Mouse (Mus musculus): ENCODE data around the gene Phyhipl.
A peak's percentile ranks its signal among the peaks of the same experiment; 100 is the strongest.

Phyhipl gene

DNA sequence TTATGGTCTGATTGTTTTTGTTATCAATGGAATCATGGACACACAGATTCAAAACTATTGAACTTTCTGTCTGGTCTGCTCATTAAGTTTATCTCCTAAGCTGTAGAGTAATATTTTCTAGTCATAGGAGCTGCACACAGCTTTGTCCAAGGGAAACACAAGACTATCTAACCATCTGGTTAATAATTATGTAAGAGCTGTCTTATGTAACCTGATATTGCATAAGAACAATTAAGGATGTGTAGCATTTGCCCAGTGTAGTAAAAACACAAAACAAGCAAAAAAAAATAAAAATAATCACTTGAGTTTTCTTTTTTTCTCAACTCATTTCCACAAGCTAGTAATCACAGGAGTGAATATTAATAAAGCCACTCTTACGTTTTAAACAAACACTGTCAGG lies 20.5 kb downstream of the Phyhipl start:
- no peak for DNase-seq (ENCODE audit: low read depth, low spot score)

DNA sequence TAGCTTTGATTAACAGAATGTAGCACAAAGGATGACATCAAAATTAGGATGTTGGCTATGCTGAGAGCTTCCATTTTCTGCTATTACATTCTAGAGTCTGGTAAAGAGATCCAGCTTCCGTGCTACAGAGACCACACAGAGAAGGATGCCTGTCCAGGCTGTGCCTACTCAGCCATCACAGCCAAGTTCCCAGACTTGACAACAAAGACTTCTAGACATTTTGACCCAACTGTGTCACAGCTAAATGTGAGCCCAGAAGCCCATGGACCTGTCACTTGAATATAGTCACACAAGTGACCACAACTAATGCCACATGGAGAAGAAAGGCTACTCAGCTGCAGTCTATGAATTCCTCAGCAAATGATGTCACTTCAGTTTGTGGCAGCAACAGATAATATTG lies 24.6 kb downstream of the Phyhipl start:
- DNase-seq (ENCODE audit: low read depth, low spot score): no peak

DNA sequence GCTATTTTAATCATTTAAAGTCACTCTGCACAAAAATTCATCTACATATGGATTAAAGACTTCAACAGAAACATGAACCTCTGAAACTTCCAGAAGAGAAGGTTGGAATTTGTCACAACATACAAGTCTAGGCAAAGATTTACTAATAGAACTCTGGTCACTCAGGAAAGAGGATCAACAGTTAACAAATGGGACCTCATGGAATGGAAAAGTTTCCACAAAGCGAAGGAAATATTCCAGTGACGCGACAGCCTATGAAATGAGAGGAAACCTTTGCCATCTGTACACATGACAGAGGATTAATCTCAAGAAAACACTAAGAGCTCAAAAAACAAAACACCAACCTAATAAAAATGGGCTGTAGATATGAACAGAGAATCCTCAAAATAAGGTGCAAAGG lies 32.3 kb downstream of the Phyhipl start:
- DNase-seq (ENCODE audit: low read depth, low spot score): no peak

DNA sequence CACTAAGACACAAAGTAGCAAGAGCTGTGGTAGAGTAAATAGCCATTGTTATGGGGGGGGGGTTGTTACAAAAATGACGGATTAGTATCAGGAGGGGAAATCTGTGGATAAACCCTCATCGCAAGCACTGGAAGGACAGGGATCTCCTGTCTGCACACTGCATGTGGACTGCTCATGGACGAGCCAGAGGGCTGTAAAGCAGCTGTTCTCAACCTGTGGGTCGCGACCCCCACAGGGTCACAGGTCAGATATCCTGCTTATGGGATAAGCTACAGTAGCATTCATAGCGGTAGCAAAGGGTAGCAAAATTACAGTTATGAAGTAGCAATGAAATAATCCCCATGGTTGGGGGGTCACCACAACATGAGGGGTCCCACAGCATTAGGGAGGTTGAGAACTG lies 39.4 kb downstream of the Phyhipl start:
- DNase-seq (ENCODE audit: low read depth, low spot score): no peak

DNA sequence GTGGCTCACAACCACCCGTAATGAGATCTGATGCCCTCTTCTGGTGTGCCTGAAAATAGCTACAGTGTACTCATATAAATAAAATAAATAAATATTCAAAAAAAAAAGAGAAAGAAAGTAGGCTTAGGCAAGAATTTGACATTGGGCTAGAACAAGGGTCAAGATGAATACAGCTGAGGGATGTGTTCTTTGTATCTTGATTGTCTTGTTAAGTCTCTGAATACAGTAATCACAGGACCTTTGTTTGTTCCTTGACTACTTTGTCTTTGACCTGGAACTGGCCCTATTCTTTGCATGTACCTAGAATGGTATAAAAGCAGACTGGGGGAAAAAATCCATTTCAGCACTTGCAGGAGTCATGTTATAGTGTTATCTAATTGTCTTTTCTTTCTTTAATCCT lies 44.1 kb downstream of the Phyhipl start:
- DNase-seq (ENCODE audit: low read depth, low spot score): no peak

DNA sequence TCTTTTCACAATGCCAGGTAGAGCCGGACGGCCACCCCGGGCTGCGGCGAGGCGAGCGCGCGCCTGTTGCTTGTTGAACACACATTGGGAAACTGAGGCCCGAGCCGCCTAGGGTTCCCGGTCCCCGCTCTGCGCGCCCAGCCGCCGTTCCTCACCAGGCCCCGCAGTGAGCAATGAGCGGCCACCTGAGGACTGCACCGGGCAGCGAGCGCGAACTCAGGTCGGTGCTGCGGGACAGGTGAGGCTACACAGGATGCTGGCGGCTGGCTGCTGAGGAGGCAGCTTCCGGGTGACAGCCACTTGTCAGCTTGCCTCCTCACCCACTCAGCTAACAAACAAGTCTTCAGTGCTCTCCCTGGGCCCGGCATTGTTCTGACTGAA lies 55.9 kb downstream of the Phyhipl start:
- DNase-seq (ENCODE audit: low read depth, low spot score): no peak

DNA sequence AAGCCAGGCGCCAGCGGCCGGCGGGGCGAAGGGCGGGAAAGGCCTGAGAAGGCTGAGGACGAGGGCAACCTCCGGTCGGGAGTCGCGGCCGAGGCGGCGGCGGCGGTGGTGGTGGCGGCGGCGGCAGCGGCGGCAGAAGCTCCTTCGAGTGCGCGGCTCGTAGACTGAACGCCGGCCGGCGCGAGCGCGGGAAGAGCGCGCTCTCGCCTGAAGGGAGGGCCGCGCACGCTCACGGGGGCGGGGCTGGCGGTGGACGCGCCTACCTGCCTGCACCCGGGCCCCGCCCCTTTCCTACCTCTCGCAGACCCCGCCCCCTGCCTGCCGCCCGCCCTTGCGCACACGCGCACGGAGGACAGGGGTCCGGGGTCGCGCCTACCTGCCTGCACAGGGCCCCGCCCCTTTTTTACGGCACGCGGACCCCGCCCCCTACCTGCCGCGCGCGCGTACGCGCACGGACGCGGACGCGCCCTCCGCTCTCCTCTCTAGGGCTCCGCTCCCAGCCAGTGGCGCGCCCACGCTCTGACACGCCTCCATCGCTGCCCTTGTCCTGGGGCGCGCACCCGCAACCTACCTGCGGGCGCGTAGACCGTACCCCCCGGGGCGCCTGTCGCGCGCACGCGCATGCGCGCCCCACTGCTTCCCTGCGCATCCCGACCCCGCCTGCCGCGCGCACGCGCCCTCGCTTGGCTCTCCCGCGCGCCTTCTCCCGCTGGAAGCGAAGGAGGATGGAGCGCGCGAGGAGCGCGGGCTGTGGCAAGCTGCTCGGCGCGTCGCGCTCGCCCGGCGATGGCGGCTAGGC lies 56.4 kb downstream of the Phyhipl start:
- peak; percentile 4 for DNase-seq (ENCODE audit: low read depth, low spot score)

DNA sequence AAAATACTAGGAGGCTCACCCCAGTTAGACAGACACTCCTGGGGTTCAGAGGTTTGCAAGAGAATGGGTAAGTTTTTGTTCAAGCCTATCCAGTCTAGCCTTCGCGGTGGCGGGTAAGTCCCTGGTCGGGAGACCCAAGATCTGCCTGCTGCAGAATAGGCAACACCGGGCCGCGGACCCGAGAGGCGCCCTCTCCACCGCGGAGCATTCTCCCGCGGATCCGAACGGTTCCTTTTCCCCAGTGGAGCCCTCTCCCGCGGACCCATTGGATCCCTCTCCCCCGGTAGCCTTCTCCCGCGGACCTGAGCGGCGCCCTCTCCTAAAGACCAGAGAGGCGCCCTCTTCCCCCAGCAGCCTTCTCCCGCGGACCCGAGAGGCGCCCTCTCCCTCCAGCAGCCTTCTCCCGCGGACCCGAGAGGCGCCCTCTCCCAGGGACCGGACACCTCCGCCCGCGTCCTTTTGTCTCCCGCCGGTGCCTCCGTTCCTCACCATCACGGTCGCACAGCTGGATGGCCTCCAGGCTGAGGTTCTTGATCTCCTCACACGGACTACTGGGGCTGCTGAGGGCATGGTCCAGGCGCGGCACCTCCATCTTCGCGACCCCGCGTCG lies 57.1 kb downstream of the Phyhipl start:
- no peak for DNase-seq (ENCODE audit: low read depth, low spot score)

DNA sequence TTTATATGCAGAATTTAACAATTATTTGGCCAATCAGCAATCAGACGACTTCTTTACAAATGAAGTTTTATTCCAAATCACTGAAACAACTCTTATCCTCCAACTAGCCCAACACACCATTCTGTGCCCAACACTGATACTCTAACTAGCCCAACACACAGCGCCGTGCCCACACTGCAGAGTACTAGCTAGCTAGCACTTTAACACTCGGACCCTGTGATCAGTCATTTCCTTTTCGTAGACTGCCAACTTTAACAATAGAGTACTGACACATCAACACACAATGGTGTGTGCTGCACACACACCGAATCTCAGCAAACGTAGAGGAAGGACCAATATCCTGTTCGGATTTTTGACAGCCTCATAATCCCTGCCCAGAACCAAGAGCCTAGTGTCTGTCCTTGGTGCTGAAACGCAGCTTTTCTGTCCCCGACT lies 57.7 kb downstream of the Phyhipl start:
- no peak for DNase-seq (ENCODE audit: low read depth, low spot score)

DNA sequence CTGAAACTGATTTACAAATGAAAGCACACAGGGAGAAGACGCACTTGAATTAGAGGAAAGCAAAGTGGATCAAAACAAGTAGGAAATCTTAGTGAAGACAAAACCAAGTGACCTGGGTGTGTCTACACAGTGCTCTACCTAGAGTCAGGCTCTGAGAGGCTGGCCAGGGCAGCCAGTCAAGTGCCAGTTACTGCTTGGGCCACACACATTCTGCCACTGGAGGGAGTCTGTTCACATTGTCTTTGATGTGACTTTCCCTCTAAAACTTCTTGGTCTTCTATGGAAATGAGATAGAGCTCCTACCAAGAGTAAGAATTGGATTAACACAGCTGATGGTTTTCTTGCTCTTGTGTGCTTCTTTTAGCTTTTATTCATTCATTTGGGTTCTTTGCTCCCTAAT lies 61.8 kb downstream of the Phyhipl start:
- no peak for DNase-seq (ENCODE audit: low read depth, low spot score)

DNA sequence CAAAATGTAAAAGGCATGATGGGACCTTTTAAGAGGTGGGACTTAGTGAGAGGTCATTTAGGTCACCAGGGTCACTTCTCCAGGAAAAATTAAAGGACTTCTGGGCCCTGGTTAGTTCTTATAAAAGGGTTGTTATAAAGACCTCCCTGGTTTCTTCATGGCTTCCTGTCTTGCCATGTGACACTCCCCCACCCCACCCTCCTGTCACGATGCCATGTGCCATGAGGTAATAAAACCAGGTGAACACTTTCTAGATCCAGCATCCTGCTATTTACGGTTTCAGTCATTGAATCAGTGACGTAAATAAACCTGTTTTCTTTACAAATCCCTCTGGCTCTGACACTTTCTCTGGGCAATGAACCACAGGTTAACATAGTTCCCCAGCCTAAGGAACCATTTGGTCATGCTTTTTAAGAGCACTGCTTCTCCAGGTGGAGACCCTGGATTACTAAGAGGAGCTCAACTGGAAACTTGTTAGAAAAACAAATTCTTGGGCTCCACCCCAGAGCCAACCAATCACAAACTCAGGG lies 68.8 kb downstream of the Phyhipl start:
- DNase-seq (ENCODE audit: low read depth, low spot score): no peak

DNA sequence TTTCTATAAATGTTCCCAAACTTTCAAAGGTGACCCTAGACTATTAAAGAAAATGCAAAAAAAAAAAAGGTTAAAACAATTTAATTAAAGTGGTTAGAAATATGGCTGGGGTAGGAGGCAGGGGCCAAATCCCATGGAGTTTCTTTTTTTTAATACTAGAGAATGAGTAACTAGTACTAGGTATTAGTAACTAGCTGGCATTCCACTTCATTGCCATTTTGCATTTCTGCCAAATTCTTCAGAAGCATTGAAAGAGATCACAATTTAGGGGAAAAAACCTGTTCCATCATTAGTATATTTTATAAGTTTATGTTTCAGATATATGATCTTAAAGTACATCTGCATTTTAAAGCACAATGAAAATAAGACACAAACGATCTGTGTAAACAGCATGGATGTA lies 71.6 kb downstream of the Phyhipl start:
- no peak for DNase-seq (ENCODE audit: low read depth, low spot score)

DNA sequence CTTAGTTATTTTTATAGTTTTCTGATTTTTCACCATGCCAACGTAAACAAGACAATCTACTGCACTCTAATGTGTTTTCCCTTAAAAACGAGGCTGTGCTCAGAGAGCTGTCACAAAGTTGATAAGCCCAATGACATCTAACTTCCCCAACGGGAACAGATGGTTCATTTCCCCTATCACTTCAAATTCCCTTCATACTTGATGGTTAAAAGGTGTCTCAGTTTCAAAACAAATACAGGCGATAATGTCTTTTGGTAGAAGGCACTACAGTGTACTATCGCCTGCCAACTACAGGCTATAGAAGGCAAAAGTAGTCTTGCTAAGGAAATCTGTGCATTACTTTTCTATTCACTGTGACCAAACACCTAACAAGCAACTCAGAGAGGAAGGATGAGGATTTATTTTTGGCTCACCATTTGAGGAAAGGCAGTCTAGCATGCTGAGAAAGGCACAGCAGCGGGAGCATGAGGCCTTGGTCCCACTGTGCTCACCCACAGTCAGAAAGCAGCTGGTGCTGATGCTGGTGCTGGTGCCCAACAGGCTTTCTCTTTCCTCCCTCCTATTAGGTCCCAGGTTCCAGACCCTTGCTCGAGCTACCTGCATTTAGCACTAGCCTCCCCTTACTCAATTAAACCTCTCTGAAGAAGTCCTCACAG lies 74.1 kb downstream of the Phyhipl start:
- DNase-seq (ENCODE audit: low read depth, low spot score): no peak

DNA sequence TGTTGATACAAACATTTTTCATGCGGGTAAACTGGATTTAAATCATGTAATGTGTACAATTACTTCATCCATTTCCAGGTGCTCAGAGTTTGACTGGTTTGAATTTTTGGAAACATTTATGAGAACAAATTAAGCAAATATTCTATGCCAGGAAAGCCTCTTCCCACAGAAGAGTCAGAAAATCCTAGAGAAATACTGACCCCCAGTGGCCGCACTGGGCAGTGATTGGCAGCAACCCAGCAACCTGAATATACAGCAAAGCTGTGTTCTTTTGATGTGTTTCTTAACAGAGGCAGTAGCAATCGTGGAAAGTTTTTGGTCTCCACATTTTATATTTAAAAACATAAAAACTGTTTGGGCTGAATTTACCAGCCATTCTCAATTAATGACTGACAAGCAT lies 92.1 kb downstream of the Phyhipl start:
- DNase-seq (ENCODE audit: low read depth, low spot score): no peak

DNA sequence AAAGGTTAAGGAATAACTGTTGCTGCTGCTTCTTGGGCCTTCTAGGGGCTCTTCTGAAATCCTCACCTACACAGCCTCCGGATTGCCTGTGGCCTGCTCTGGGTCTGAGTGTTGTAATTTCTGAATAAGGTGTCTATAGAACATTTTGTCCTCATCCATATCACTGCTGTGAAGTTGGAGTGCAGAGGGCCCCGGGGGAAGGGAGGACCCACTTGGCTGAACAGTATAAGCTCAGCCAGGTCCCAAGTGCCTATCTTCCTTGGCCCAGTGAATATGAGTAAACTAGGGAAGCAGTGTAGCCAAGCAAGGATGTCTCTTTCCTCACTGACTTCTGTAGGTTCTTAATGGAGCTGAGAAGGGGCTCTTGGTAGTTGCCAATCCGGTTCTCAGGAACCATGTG lies 103.2 kb downstream of the Phyhipl start:
- DNase-seq (ENCODE audit: low read depth, low spot score): no peak

DNA sequence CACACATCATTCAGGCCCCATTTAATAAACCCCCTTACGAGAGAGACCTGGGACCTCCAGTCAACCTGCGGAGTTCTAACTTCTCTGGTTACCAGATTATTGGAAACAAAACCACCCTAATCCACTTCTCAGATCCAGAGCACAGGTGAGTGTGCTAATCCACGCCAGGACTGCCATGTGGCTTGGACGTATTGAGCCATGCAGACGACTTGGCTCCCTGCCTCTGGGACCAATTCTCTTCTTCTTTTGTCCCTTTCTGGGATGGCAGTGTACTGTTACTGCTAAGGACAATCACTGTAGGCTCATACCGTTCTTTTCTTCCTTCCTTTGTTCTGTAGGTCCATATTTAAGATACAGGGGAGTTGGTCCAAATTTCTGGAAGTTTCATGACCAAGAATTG lies 112.9 kb downstream of the Phyhipl start:
- no peak for DNase-seq (ENCODE audit: low read depth, low spot score)

DNA sequence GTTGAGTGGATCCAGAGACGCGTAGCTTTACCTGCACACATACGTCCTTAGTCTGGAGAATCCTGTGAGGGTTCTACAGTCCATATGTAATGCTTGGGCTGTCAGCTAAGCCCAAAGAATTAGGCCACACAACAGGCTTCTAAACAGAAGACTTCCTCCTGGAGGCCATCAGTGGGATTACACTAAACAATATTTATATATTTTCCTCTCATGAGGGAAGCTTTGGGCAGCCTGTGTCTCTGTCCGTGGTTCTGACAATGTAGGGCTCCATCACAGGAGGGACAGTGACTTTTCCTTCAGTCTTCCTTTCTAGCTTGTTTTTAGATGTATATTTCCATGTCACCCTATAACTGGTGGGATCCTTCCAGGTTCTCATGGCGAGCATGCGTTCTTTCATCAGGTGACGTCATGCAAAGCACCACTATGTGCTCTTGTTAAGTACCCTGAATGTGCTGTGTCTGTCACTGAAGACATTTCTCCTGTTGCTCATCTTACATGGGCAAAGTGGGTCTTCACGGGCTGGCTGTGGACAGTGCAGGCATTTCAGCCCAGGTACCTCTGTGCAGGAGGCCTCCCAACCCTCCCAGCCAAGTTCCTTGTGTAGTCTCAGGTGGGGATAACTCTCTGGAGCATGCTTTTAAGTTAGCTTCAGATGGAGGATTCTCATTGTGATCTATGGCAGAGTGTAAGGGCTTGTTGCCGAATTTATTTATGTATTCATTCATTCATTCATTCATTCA lies 115.1 kb downstream of the Phyhipl start:
- DNase-seq (ENCODE audit: low read depth, low spot score): no peak

DNA sequence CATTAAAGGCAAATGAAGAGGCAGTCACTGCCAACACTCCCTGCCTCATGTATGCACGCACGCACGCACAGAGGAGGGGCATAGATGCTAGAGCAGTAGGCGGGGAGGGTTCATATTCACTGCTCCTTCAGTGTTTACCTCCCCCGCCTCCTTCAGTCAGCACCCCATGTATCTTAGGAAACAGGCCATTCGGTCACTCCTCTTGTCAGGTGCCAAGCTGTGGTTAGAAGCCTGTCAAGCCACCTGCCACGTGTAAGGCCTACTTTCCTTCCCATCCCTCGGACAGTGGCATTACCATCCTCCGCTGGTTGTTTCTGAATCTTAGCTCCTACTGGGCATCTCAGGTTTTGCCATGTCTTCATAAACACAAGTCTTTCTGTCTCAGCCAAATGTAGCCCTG lies 116.5 kb downstream of the Phyhipl start:
- DNase-seq (ENCODE audit: low read depth, low spot score): no peak

DNA sequence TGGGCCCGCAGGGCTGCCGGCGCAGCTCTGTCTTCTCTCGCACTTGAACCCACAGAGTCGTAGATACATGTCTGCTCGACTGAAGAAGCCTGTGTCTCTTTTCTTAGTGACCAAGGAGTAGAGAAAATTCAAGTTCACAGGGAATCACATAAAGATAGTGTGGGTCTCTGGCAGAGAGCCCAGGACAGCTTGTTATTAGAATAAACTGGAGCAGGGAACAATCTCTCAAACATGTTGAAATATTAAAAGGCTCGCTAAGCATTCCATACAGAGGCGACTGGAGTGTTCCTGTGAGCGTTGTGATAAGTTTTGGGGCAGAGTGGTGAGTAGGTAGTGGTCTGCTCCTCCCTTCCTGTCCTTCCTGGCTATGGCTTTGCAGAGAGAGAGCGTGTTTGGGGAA lies 118.1 kb downstream of the Phyhipl start:
- DNase-seq (ENCODE audit: low read depth, low spot score): no peak

DNA sequence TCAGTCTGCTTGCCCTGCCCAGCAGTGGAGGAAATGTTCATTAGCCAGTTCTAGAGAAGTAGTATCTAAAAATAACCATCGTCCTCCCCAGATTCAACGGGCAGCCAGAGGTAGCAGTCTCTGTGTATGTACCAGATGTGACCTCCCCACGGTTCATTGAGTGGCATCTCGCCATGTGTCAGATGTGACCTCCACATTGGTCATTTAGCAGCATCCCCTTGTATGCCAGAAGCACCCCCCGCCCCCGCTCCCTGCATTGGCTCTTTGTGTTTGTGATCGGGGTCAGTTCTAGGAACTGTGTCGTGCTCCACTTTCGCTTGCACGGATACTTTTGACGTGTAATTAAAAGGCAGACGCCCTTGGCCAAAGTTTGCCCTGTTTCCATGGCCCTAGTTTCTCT lies 120.4 kb downstream of the Phyhipl start:
- no peak for DNase-seq (ENCODE audit: low read depth, low spot score)

DNA sequence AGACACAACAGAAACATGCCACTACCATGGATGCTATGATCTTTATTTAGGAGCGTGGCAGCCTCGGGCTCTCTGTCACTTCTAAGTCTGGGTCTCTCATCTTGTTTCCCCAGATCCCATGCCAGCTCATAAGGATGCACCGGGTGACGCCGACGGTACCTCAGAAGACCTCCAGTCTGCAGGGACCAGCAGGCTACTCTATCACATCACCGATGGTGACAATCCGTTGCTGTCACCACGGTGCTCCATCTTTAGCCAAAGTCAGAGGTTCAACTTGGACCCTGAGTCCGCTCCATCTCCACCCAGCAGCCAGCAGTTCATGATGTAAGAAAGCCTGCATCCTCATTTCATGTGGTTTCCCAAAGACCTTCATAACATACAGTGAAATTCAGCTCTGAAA lies 121.2 kb downstream of the Phyhipl start:
- no peak for DNase-seq (ENCODE audit: low read depth, low spot score)

DNA sequence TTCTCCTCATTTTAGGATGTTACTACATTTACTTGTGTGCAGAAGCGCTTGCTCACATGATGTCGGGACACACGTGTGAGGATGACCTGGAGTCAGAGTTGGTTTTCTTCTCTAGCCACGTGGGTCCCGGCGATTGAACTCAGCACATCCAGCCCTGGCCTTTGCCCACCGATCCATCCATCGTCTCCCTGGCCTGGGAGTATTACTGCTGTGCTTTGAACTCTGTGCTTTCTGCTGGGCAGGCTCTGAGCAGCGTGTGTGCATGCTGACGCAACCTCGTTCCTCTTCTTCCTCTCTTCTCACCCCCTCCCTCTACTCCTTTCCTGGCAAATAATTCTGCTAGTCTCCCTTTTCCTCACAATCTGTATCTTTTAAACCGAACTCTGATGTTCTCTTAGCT lies 121.8 kb downstream of the Phyhipl start:
- no peak for DNase-seq (ENCODE audit: low read depth, low spot score)
